Mouse (Mus musculus): ENCODE data around the gene Zbtb9. TPM values are rescaled to one million over a fixed set of nuclear protein-coding genes. Genes with fewer than 3 reads are reported as not detected.
"Not testable (repeated sequence)": the region's sequence is repeated elsewhere in the genome, so short reads cannot be mapped to it uniquely, and the experiment has no call there.

Gene Zbtb9
- total RNA-seq (2021) = 10 to 100 TPM; 14.9 to 16.7 TPM

GRCm38 (mm10) chr17:26972703-26973574, at the start of gene Zbtb9:
Zbtb9 (plus strand) TSS chr17:26973167.
- peak; percentile 96 to 98 for DNase-seq (ENCODE audit: low spot score in 2 of 2)
- intact Hi-C loops (cut with DNase I) = loop anchor here (5.0 kb wide), 1 partner anchor 54 kb away; the partner anchor contains the start of gene Bak1

GRCm38 (mm10) chr17:26925414-26925813, 47.6 kb upstream of the Zbtb9 start:
- intact Hi-C loops (cut with DNase I) = not testable (repeated sequence)

GRCm38 (mm10) chr17:26931795-26932194, 41.2 kb upstream of the Zbtb9 start:
- DNase-seq (ENCODE audit: low spot score in 2 of 2) = not testable (repeated sequence)
- intact Hi-C loops (cut with DNase I) = loop anchor here (10.0 kb wide), 1 partner anchor 193 kb away; no protein-coding TSS in a partner anchor

More at GRCm38 (mm10) chr17:26925414-26925813, 47.6 kb upstream of the Zbtb9 start:
- not testable (repeated sequence) for DNase-seq (ENCODE audit: low spot score in 2 of 2)

GRCm38 (mm10) chr17:26932839-26933398, 40.0 kb upstream of the Zbtb9 start, which contains the start of gene Phf1:
Phf1 (plus strand) TSS chr17:26933052.
- DNase-seq (ENCODE audit: low spot score in 2 of 2) = peak; percentile 95 to 96

GRCm38 (mm10) chr17:26933419-26933818, 39.5 kb upstream of the Zbtb9 start:
- intact Hi-C loops (cut with DNase I) = loop anchor here (10.0 kb wide), 1 partner anchor 191 kb away; no protein-coding TSS in a partner anchor
- no peak for DNase-seq (ENCODE audit: low spot score in 2 of 2)

More at GRCm38 (mm10) chr17:26932839-26933398, 40.0 kb upstream of the Zbtb9 start, which contains the start of gene Phf1:
- intact Hi-C loops (cut with DNase I) = loop anchor here (10.0 kb wide), 1 partner anchor 192 kb away; no protein-coding TSS in a partner anchor

- DNase-seq (ENCODE audit: low spot score in 2 of 2) = no peak
- intact Hi-C loops (cut with DNase I) = loop anchor here (10.0 kb wide), 1 partner anchor 191 kb away; no protein-coding TSS in a partner anchor
These were observed 38.8 kb upstream of the Zbtb9 start for GRCm38 (mm10) chr17:26933885-26934827.

GRCm38 (mm10) chr17:26935027-26935426, 37.9 kb upstream of the Zbtb9 start:
- no peak for DNase-seq (ENCODE audit: low spot score in 2 of 2)
- intact Hi-C loops (cut with DNase I) = loop anchor here (10.0 kb wide), 1 partner anchor 190 kb away; no protein-coding TSS in a partner anchor

- intact Hi-C loops (cut with DNase I) = loop anchor here (10.0 kb wide), 1 partner anchor 188 kb away; no protein-coding TSS in a partner anchor
- DNase-seq (ENCODE audit: low spot score in 2 of 2) = no peak
These were observed 36.5 kb upstream of the Zbtb9 start for GRCm38 (mm10) chr17:26936453-26936852.

- no peak for DNase-seq (ENCODE audit: low spot score in 2 of 2)
- intact Hi-C loops (cut with DNase I) = loop anchor here (10.0 kb wide), 1 partner anchor 188 kb away; no protein-coding TSS in a partner anchor
These were observed 35.9 kb upstream of the Zbtb9 start for GRCm38 (mm10) chr17:26936921-26937695.

- DNase-seq (ENCODE audit: low spot score in 2 of 2) = no peak
- intact Hi-C loops (cut with DNase I) = loop anchor here (10.0 kb wide), 1 partner anchor 187 kb away; no protein-coding TSS in a partner anchor
These were observed 34.9 kb upstream of the Zbtb9 start for GRCm38 (mm10) chr17:26937883-26938695.

- DNase-seq (ENCODE audit: low spot score in 2 of 2) = peak in 1 of 2 experiments; percentile 15
- intact Hi-C loops (cut with DNase I) = loop anchor here (10.0 kb wide), 1 partner anchor 186 kb away; no protein-coding TSS in a partner anchor
These were observed 34.2 kb upstream of the Zbtb9 start for GRCm38 (mm10) chr17:26938731-26939130.

GRCm38 (mm10) chr17:26939178-26939972, 33.6 kb upstream of the Zbtb9 start, which contains the start of gene Cuta:
Cuta (minus strand) TSS chr17:26939569.
- DNase-seq (ENCODE audit: low spot score in 2 of 2) = peak; percentile 100
- intact Hi-C loops (cut with DNase I) = loop anchor here (10.0 kb wide), 1 partner anchor 185 kb away; no protein-coding TSS in a partner anchor

- no peak for DNase-seq (ENCODE audit: low spot score in 2 of 2)
- intact Hi-C loops (cut with DNase I) = loop anchor here (10.0 kb wide), 1 partner anchor 185 kb away; no protein-coding TSS in a partner anchor
These were observed 33.0 kb upstream of the Zbtb9 start for GRCm38 (mm10) chr17:26939973-26940300.

- DNase-seq (ENCODE audit: low spot score in 2 of 2) = peak in 1 of 2 experiments; percentile 53
- intact Hi-C loops (cut with DNase I) = no loop called here
These were observed 31.8 kb upstream of the Zbtb9 start, which contains the start of gene Syngap1 for GRCm38 (mm10) chr17:26941031-26941789. Syngap1 (plus strand) TSS chr17:26941253.

- DNase-seq (ENCODE audit: low spot score in 2 of 2) = no peak
- intact Hi-C loops (cut with DNase I) = no loop called here
These were observed 31.0 kb upstream of the Zbtb9 start for GRCm38 (mm10) chr17:26941841-26942570.
